Mouse (Mus musculus): ENCODE results near the gene Adamts9.

DNA sequence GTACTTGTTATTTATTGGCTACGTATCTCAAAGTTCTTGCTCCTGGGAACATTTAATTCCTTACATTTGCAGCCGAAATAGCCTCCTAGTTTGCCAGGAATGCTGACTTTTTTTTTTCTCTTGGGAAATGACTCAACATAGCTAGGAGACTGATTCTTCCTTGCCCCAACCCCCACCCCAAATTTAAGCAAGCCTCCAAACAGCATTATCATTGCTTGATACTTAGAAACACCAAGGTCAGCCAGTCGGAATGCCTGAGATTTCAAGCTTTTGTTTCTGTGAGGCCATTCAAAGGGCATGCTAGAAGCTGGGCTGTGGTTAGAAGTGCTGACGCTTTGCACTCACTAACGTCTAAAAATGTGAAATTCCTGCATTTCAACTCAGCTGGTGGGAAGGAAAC is 115.9 kb downstream of the Adamts9 start:
- TF ChIP-seq POLR2A (IDR thresholded peaks at IDR 0.05; ENCODE audit: low read depth, low read length) (no peak), CTCF (conservative IDR thresholded peaks at IDR 0.05; ENCODE audit: insufficient read depth, insufficient read length, low read depth, low read length) (no peak)
